Mouse (Mus musculus): ENCODE measurements around the gene Anp32b.

The Anp32b gene

DNA sequence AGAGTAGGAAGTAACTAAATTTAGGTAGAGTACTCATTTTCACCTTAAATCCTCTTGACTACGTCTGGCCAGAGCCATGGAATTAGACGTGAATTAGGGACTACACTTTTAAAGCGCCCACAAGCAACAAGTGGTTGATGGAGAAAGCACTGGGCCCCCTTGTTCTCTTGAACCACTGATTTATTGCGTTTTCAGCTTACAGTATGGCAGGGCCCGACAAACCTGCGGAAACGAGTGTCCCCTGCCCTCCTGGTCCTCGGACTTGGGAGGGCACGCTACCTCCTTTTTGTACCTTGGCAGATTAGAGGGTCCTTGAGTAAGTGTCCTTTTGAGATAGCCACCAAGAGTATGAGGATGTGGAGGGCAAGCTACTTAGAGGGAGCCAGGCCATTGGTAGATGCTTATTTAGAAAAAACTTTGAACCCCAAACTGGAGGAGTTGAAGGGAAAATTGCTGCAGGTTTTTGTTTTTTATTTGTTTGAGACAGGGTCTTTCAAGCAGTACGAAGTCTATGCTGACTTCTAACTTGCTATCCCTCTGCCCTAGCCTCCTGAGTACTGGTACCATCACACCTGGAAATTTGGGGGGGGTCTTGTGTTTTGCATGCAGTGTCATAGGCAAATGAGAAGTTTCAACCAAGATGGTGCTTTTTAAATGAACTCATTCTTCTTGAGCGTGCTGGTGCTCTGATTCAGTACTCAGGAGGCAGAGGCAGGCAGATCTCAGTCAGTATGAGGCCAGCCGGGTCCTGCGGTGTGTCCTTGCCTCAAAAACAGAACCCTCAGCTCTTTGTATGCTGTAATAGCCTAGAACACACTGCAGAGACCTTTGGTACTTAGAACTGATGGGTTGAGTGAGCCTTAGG is 2.4 kb downstream of the Anp32b start:
- DNase-seq (ENCODE audit: low read depth, low spot score): no peak

DNA sequence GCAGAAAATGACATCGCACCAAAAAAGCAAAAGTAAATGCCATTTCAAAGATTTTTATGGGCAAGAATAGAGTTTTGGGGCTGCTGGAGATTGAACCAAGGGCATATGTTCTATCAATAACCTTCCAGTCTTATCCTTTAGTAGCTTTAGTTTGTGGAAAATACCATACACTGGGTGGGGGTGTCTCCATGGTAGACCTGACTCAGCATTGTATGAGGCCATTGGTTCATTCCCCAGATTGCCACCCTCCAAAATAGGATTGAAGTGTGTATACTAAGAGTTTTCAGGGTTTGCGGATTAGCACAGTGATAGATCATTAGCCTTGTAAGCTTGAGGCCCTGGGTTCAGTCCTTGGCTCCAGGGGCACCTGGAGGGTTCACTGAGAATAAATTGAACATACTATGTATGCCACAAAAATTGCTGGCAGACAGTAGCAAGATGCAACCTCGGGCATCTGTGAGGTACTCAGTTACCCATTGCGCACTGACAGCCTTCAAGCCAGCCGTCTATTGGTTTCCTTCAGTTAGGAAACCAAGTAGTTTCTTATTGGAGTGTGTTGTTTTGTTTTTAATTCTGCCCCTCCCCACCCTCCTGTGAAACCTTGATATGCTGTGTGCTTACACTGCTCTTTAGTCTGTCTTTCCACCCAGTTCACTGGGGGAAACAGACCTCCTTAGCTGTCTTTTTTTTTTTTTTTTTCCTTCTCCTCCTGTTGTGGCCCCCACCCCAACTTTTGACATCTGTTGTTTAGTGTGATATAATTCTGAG is 3.6 kb downstream of the Anp32b start:
- no peak for DNase-seq (ENCODE audit: low read depth, low spot score)

DNA sequence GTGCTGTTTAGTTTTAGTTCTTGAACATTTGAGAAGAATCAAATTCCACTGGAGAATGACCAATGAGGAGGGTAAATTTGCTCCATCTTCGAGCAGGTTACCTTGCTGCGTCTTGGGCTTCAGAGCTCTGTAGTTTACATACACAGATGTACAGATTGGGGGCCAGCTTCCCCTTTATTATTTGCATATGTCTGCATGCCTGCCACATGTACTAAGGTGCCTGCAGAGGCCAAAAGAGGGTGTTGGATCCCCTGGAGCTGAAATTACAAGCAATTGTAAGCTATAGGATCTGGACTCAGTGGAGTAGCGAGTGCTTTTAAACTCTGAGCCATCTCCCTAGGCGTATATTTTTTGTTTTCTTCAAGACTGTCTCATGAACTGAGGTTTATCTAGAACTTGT is 6.1 kb downstream of the Anp32b start:
- DNase-seq (ENCODE audit: low read depth, low spot score): no peak

- DNase-seq (ENCODE audit: low read depth, low spot score): no peak
Observed at GRCm38 (mm10) chr4:46457186-46457585, 6.5 kb downstream of the Anp32b start.

DNA sequence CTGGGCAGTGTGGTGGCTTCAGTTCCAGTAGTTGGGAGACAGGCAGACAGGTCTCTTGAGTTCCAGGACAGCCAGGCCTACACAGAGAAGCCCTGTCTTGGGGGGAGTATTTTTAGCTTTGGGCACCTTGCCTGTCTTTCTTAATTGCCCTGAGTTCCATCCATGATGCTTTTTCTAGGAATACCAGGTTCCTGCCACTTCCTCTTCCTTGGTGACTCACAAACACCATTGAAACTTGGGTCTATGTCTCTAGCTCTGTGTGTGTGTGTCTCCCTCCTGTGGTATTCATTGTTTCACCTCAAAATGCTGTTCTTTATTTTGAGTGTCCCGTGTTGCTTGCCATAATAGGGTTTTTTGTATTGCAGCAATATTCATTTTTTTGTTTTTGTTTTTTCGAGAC is 7.7 kb downstream of the Anp32b start:
- no peak for DNase-seq (ENCODE audit: low read depth, low spot score)

GRCm38 (mm10) chr4:46463130-46463830 is 12.6 kb downstream of the Anp32b start:
- DNase-seq (ENCODE audit: low read depth, low spot score): no peak

- DNase-seq (ENCODE audit: low read depth, low spot score): no peak
Observed at GRCm38 (mm10) chr4:46465740-46466139, 15.0 kb downstream of the Anp32b start.

- no peak for DNase-seq (ENCODE audit: low read depth, low spot score)
Observed at GRCm38 (mm10) chr4:46475101-46475500, 24.4 kb downstream of the Anp32b start.

- no peak for DNase-seq (ENCODE audit: low read depth, low spot score)
Observed at GRCm38 (mm10) chr4:46479081-46479480, 28.4 kb downstream of the Anp32b start.

- no peak for DNase-seq (ENCODE audit: low read depth, low spot score)
Observed at GRCm38 (mm10) chr4:46485696-46486417, 35.2 kb downstream of the Anp32b start.

- DNase-seq (ENCODE audit: low read depth, low spot score): no peak
Observed at GRCm38 (mm10) chr4:46487348-46487747, 36.6 kb downstream of the Anp32b start.

DNA sequence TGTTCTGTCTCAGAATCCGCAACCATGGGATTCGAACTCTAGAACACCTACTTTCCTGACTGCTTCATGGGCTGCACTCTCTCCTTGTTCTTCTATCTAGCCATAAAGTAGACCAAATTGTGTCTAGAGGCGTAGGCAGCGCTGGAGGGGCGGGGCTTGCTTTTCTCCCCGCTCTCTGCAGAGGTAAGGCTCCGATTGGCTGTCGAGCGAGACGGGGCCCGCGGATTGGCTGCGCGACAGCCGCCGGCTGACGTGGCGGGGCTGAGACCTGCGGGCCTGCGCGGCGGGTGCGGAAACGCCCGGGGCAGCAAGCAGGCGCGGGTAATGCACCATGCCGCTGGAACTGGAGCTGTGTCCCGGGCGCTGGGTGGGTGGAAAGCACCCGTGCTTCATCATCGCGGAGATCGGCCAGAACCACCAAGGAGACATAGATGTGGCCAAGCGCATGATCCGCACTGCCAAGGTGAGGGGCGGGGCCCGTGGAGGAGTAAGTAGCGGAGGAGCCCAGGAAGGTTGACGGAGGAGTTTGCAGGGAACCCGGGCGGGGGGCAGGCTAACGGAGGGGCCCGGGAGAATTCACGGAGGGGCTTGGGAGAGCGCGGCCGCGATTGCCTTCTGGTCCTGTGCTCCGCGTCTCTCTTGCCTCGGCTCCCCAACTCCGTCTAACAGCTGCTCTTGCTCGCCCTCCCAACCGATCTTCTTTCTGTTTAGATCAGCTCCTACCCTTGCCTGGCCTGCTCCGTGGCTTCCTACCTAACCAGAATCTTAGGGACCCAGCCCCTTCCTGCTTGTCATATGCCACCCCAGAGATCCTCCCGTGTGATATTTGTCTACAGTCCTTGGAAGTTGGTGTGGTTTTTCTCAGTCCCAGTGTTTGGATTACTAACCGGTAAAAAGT is 38.6 kb downstream of the Anp32b start, which contains the start of gene Nans:
Gene Nans (plus strand): TSS at position 221 of the 898 bp plus-strand sequence.
- DNase-seq (ENCODE audit: low read depth, low spot score): peak; percentile 89

DNA sequence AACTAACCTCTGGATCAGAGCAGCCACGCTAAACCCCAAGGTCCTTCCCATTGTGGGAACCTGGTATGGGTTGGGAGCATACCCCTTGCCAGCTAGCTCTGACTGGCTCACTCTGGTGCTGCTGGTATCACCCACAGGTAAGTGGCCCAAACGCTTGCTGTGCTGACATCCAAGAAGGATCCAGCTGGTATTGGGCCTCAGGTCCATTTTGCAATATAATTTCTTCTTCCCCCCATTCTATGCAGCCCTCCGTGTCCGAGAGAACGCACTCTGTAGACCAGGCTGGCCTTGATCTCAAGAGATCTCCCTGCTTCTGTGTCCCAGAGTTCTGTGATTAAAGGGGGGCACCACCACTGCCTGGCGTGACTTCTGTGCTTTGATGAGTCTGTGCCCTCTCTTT is 42.4 kb downstream of the Anp32b start:
- no peak for DNase-seq (ENCODE audit: low read depth, low spot score)

DNA sequence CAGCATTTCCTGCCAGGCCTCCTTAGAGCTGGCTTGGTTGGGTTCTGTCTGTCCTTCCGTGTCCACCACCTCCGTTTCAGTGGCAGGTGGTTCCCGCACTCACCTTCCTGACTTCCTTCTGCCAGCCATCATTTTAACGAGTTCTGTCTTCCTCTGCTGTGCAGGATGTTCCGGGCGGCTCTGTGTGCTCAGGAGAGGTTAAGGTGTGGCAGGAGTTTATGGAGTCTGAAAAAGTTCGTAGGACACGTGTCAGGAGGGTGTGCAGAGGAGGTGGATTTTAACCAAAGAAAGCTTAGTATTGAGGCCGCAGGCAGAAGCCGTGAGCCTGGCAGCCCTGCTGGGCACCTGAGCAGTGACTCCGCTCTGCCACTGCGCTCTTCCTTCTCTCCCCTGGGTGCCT is 44.8 kb downstream of the Anp32b start:
- DNase-seq (ENCODE audit: low read depth, low spot score): no peak

GRCm38 (mm10) chr4:46497286-46497892 is 46.7 kb downstream of the Anp32b start:
- DNase-seq (ENCODE audit: low read depth, low spot score): no peak

GRCm38 (mm10) chr4:46498511-46498910 is 47.8 kb downstream of the Anp32b start:
- no peak for DNase-seq (ENCODE audit: low read depth, low spot score)

DNA sequence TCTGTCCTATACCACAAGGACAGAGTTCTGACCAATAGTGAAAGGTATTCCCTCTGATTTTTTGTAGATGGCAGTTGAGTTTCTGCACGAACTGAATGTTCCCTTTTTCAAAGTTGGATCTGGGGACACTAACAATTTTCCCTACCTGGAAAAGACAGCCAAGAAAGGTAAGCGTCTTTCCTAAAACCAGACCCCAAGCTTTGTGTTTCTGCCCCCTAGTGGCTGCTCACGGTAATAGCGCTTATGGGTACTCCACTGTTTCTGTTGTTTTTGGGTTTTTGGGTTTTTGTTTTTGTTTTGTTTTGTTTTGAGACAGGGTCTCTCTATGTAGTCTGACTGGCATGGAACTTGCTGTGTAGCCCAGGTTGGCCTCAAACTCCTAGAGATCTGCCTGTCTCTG is 48.3 kb downstream of the Anp32b start:
- DNase-seq (ENCODE audit: low read depth, low spot score): no peak

DNA sequence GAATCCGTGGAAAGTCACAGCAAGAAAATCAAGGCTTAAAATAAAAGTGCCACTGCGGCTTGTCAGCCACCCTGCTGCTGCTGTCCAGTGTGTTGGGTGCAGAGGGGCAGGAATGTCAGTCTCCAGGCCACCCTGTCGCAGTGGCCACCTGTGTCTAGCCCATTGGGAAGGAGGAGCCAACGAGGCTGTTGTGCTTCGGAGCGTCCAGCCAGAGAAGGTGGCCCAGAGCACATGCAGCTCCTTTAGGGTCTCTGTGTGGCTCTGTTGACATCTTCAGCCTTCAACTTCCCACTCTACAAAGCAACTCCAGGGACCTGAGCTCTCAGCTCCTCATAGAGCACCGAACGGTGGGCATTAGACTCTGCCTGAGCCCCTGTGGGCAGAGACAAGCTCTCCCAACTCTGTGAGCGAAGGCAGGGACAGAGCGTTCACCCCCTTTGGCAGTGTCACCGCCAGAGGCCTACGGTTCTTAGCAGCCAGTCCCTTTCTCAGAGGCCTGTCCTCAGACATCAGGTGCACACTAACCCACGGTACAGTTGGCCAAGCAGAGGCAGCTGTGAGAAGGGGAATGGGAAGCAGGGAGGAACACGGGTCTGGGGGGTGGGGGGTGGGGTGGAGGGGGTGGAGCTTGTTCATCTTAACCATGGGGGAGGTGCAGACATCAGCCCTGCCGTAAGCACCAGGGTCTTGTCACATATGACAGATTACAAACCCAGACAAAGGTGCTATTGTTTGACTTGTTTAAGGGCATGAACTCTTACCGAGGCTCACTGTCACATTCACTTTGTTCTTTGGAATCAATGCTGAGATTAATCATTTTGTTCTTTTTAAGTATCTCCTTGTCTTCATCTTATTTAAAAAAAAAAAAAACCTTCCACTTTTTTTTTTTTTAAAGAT is 52.2 kb downstream of the Anp32b start:
- DNase-seq (ENCODE audit: low read depth, low spot score): no peak

GRCm38 (mm10) chr4:46503881-46504280 is 53.2 kb downstream of the Anp32b start:
- no peak for DNase-seq (ENCODE audit: low read depth, low spot score)

Data from brain, embryonic 18.5 days (tissue).